Mouse (Mus musculus) layer of hippocampus, adult 9-11 months (tissue): ENCODE measurements at regions not wholly inside any gene's neighbourhood (a gene's known extent, or its start where the extent isn't known, plus 50 kb on each side); places are given as distances from the start of the nearest gene placed in this dataset.

Source experiments
- DNase-seq: peaks from one replicate; pipeline ENCODE4 v3.0.0; 2022

GRCm38 (mm10) chr4:18169855-18170508, 1435.3 kb upstream of the Gm12353 start:
- peak; percentile 4 for DNase-seq

GRCm38 (mm10) chr4:18170862-18171261, 1434.4 kb upstream of the Gm12353 start:
- no peak for DNase-seq

- no peak for DNase-seq
These were observed 1424.3 kb upstream of the Gm12353 start for GRCm38 (mm10) chr4:18180870-18181447.
